Mouse (Mus musculus): ENCODE results near the gene Osbpl5. TPM values are rescaled to one million over a fixed set of nuclear protein-coding genes. Genes with fewer than 3 reads are reported as not detected.

The Osbpl5 gene
- total RNA-seq (2014; fragmentation: Nextera tagmentation) (not detected in 2 replicates), total RNA-seq (2017) (0.12 and 0.60 TPM in 2 replicates), polyA plus RNA-seq (2012) (0.01 TPM in 1 of 2 replicates, not detected in the other)

DNA sequence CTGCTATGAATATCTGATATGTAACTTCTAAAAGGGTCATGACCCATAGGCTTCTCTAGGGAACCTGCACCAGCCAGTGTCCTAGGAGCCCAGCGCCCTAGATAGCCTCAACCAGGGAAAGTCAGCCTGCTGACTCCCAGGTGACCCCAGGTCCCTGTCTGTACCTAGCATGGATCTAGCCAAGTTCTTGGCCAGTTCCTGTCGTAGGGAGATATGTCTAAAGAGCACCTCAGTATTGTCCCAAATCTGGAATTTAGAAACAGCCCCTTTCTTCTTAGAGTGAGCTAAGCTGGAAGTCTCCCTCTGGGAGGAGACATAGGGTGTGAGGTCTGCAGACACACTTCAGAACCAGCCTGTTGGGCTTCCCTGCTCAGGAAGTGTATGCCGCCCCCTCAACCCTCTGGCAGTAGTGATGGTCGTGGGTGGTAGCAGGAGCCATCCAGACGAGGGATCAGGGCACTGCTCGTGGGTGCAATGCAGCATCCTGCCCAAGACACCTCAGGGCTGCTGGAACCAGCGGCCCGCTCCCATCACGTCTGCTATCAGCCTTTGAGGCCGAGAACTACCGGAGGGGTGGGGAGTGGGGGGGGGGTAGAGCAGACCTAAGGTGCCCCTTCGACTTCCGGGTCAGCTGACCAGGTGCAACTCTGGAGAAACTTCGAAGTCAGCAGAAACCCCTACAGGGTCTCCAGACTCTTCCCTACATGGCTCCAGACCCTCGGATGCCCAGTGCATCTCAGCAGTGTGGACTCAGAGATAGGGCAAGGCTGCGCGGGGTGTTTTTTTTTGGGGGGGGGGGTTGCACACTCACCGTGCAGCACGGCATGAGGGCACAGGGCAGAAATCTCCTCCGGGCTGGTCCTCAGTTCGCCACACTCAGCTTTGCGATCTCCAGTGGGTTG is at the start of gene Osbpl5:
TSS of gene Osbpl5 (minus strand) at position 861 of the 902 bp plus-strand sequence.
- DNase-seq (ENCODE audit: low spot score) (no peak), ATAC-seq (ENCODE audit: extremely low read depth, insufficient number of reproducible peaks, low FRiP score, poor library complexity, severe bottlenecking) (no peak)
- Histone ChIP-seq H3K9me3 (replicated peaks) (no peaks in the 10 kb centered on the region), H3K4me1 (ENCODE audit: insufficient read depth, low read depth, low read length) (peaks cover 5% of the 10 kb centered on the region; the same call in 1 of the 2 replicates), H3K27me3 (ENCODE audit: insufficient read depth, low read length) (peaks cover 40% of the 10 kb centered on the region), H3K36me3 (replicated peaks) (no peaks in the 10 kb centered on the region), H3K4me3 (ENCODE audit: low read depth, low read length) (no peak within 1 kb of the TSS)
- TF ChIP-seq GATA1 (IDR thresholded peaks at IDR 0.05; ENCODE audit: borderline replicate concordance, low read length): no peak
- no peak for TF ChIP-seq GATA2 (IDR thresholded peaks at IDR 0.05; ENCODE audit: borderline replicate concordance, low read depth, low read length)
- no peak for TF ChIP-seq POLR2AphosphoS5 (IDR thresholded peaks at IDR 0.05; ENCODE audit: insufficient replicate concordance, low read depth, low read length)
- no peak for TF ChIP-seq CTCF (IDR thresholded peaks at IDR 0.05; ENCODE audit: low read depth, low read length)
- TF ChIP-seq TAL1 (conservative IDR thresholded peaks at IDR 0.05; ENCODE audit: low read depth, low read length): no peak

- no peaks in the 10 kb centered on the region for H3K4me1 ChIP-seq (ENCODE audit: insufficient read depth, low read depth, low read length)
- ATAC-seq (ENCODE audit: extremely low read depth, insufficient number of reproducible peaks, low FRiP score, poor library complexity, severe bottlenecking): no peak
- peaks cover 93% of the 10 kb centered on the region for H3K36me3 ChIP-seq (replicated peaks)
- no peaks in the 10 kb centered on the region for H3K9me3 ChIP-seq (replicated peaks)
- H3K27me3 ChIP-seq (ENCODE audit: insufficient read depth, low read length): no peaks in the 10 kb centered on the region
- TF ChIP-seq GATA2 (IDR thresholded peaks at IDR 0.05; ENCODE audit: borderline replicate concordance, low read depth, low read length): no peak
- no peak for TF ChIP-seq CTCF (IDR thresholded peaks at IDR 0.05; ENCODE audit: low read depth, low read length)
- no peak for TF ChIP-seq POLR2AphosphoS5 (IDR thresholded peaks at IDR 0.05; ENCODE audit: insufficient replicate concordance, low read depth, low read length)
- TF ChIP-seq GATA1 (IDR thresholded peaks at IDR 0.05; ENCODE audit: borderline replicate concordance, low read length): no peak
- no peak for TF ChIP-seq TAL1 (conservative IDR thresholded peaks at IDR 0.05; ENCODE audit: low read depth, low read length)
- DNase-seq (ENCODE audit: low spot score): no peak
- H3K4me3 ChIP-seq (ENCODE audit: low read depth, low read length): no peak overlapping the region
Measured at GRCm38 (mm10) chr7:143805199-143805624, 48.4 kb upstream of the Osbpl5 start.

- H3K36me3 ChIP-seq (replicated peaks): peaks cover 93% of the 10 kb centered on the region
- no peak for TF ChIP-seq CTCF (IDR thresholded peaks at IDR 0.05; ENCODE audit: low read depth, low read length)
- TF ChIP-seq POLR2AphosphoS5 (IDR thresholded peaks at IDR 0.05; ENCODE audit: insufficient replicate concordance, low read depth, low read length): no peak
- no peak for TF ChIP-seq TAL1 (conservative IDR thresholded peaks at IDR 0.05; ENCODE audit: low read depth, low read length)
- TF ChIP-seq GATA1 (IDR thresholded peaks at IDR 0.05; ENCODE audit: borderline replicate concordance, low read length): no peak
- no peak for TF ChIP-seq GATA2 (IDR thresholded peaks at IDR 0.05; ENCODE audit: borderline replicate concordance, low read depth, low read length)
Measured at GRCm38 (mm10) chr7:143801195-143802065, 44.6 kb upstream of the Osbpl5 start.

DNA sequence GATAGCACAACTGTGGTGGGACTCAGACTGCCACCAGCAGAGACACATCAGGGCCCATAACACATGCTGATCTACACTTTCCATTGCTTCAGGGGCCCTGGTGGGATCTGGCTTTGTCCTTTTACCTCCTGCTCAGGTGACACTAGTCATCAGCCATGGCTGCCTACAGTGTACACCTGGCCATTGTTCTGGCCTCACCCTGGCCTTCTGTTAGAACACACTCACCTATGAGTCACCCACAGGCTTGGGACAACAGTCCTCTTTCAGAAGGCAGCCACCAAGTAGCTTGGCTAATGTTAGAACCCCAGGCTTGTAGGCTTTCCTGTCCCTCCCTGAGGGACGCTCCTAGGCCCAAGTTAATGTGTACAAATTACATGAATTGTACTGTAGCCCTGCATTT is 44.0 kb upstream of the Osbpl5 start:
- H3K36me3 ChIP-seq (replicated peaks): peaks cover 93% of the 10 kb centered on the region
- H3K9me3 ChIP-seq (replicated peaks): no peaks in the 10 kb centered on the region
- H3K27me3 ChIP-seq (ENCODE audit: insufficient read depth, low read length): no peaks in the 10 kb centered on the region
- H3K4me1 ChIP-seq (ENCODE audit: insufficient read depth, low read depth, low read length): 0 out of 2 replicates have a peak, but pooled peaks cover 3% of the 10 kb centered on the region
- ATAC-seq (ENCODE audit: extremely low read depth, insufficient number of reproducible peaks, low FRiP score, poor library complexity, severe bottlenecking) (no peak), DNase-seq (ENCODE audit: low spot score) (no peak)
- TF ChIP-seq TAL1 (conservative IDR thresholded peaks at IDR 0.05; ENCODE audit: low read depth, low read length) (no peak), POLR2AphosphoS5 (IDR thresholded peaks at IDR 0.05; ENCODE audit: insufficient replicate concordance, low read depth, low read length) (no peak), GATA1 (IDR thresholded peaks at IDR 0.05; ENCODE audit: borderline replicate concordance, low read length) (no peak), GATA2 (IDR thresholded peaks at IDR 0.05; ENCODE audit: borderline replicate concordance, low read depth, low read length) (no peak), CTCF (IDR thresholded peaks at IDR 0.05; ENCODE audit: low read depth, low read length) (no peak)
- no peak overlapping the region for H3K4me3 ChIP-seq (ENCODE audit: low read depth, low read length)

More at GRCm38 (mm10) chr7:143801195-143802065, 44.6 kb upstream of the Osbpl5 start:
- Histone ChIP-seq H3K4me1 (ENCODE audit: insufficient read depth, low read depth, low read length) (0 out of 2 replicates have a peak, but pooled peaks cover 3% of the 10 kb centered on the region), H3K9me3 (replicated peaks) (no peaks in the 10 kb centered on the region), H3K4me3 (ENCODE audit: low read depth, low read length) (no peak overlapping the region), H3K27me3 (ENCODE audit: insufficient read depth, low read length) (no peaks in the 10 kb centered on the region)
- ATAC-seq (ENCODE audit: extremely low read depth, insufficient number of reproducible peaks, low FRiP score, poor library complexity, severe bottlenecking): no peak
- DNase-seq (ENCODE audit: low spot score): no peak

DNA sequence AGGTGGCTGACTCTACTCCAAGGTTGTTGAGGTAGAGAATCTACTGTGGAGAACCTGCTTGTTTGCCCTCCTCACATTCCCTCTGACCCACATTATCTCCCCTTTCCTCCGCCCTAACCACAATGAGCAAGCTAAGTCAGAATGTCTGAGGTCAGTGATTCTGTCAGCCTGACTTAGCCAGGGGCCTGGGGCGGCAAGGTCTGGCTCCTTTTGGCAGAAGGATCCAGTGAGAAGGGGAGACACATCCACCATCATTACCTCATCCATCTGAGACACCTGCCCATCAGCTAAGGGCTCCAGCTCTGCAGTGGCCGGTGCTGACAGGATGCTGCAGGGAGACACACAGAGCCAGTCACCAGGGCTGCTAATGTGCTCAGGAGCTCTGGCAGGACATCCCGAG is 42.0 kb upstream of the Osbpl5 start:
- TF ChIP-seq GATA1 (IDR thresholded peaks at IDR 0.05; ENCODE audit: borderline replicate concordance, low read length) (no peak), TAL1 (conservative IDR thresholded peaks at IDR 0.05; ENCODE audit: low read depth, low read length) (no peak), POLR2AphosphoS5 (IDR thresholded peaks at IDR 0.05; ENCODE audit: insufficient replicate concordance, low read depth, low read length) (no peak), GATA2 (IDR thresholded peaks at IDR 0.05; ENCODE audit: borderline replicate concordance, low read depth, low read length) (no peak), CTCF (IDR thresholded peaks at IDR 0.05; ENCODE audit: low read depth, low read length) (no peak)
- H3K27me3 ChIP-seq (ENCODE audit: insufficient read depth, low read length): no peaks in the 10 kb centered on the region
- no peak for DNase-seq (ENCODE audit: low spot score)
- peaks cover 87% of the 10 kb centered on the region for H3K36me3 ChIP-seq (replicated peaks)
- no peaks in the 10 kb centered on the region for H3K9me3 ChIP-seq (replicated peaks)
- H3K4me3 ChIP-seq (ENCODE audit: low read depth, low read length): no peak overlapping the region
- ATAC-seq (ENCODE audit: extremely low read depth, insufficient number of reproducible peaks, low FRiP score, poor library complexity, severe bottlenecking): no peak
- H3K4me1 ChIP-seq (ENCODE audit: insufficient read depth, low read depth, low read length): 0 out of 2 replicates have a peak, but pooled peaks cover 3% of the 10 kb centered on the region
